Mouse (Mus musculus): ENCODE results near the gene Plxna2. TPM values are rescaled to one million over a fixed set of nuclear protein-coding genes. Genes with fewer than 3 reads are reported as not detected.

Plxna2 gene
- polyA plus RNA-seq (2016; fragmentation: Nextera tagmentation; extraction: Ambion mirVana) = 27.9 and 32.3 TPM in 2 replicates

DNA sequence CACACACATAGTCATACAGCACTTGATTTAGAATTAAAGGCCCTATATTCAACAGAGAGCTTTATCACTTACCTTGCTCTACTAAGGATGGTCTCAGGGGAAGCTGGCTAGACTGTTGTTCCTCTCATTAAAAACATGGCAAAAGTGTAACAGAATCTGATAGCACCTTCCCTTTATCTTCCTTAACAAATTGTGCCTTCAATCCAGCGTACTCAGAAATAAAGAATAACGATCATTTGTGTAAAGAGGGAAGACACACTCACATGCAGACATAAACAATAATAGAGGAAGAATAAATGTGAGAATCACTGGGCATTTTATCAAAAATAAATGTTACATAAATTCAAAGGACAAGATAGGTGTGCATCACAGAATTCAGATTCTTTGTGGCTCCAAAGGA lies at the start of gene Plxna2:
Plxna2 (plus strand) TSS at position 301 of the 400 bp plus-strand sequence.
- Histone ChIP-seq H3K9ac (no peak within 1 kb of the TSS), H3K4me3 (peak within 1 kb of the TSS; percentile 90), H3K36me3 (no peaks in the 10 kb centered on the region), H3K4me1 (peaks cover 35% of the 10 kb centered on the region), H3K4me2 (replicated peaks) (peak within 1 kb of the TSS; percentile 70), H3K27ac (peak within 1 kb of the TSS; percentile 94), H3K27me3 (no peaks in the 10 kb centered on the region), H3K9me3 (replicated peaks) (no peaks in the 10 kb centered on the region)
- 96% methylated on average over 2 of the region's 2 CpGs for WGBS
- no peak for ATAC-seq (ENCODE audit: low FRiP score)

DNA sequence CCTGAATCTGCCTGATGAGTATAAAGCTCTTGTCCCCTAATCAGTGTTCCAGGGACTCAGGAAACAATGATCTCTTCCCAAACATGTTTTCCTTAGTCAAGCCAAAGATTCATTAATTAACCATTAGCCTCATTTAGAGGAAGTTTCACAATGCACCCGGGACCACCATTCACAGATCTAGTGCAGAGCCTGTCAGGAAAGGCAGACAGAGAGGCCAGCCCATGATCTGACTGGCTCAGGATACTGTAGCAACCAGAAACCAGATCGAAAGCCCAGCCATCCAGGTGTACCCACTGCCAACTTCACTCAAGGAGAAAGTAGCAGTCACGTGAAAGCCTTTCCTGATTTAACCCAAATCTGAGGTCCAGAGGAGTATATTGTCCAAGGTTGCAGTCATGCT lies 44.1 kb upstream of the Plxna2 start:
- Histone ChIP-seq H3K4me2 (replicated peaks) (no peak overlapping the region), H3K9me3 (replicated peaks) (no peaks in the 10 kb centered on the region), H3K9ac (no peak overlapping the region), H3K4me1 (no peaks in the 10 kb centered on the region), H3K27me3 (no peaks in the 10 kb centered on the region), H3K27ac (no peak overlapping the region), H3K4me3 (no peak overlapping the region), H3K36me3 (no peaks in the 10 kb centered on the region)
- 79% methylated on average over 3 of the region's 3 CpGs for WGBS
- no peak for ATAC-seq (ENCODE audit: low FRiP score)

DNA sequence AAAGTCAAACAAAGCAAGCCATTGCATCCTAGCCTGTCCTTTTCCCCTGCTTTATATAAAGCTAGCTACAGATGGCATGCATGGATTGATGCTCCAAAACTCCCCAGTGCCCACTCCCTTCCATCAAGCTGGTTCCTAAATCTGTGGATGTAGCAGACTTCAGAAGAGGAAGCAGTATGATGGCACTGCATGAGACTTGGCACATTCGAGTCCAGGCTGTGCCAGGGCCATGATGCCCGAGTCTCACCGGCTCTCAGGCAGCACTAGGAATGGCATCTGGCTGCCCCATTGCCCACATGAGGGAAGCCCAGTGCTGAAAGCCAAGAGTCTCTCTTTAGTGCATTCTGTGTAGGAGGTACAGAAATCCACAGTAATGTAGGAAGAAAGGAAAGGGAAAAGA lies 39.7 kb upstream of the Plxna2 start:
- WGBS = 85% methylated on average over 3 of the region's 3 CpGs
- H3K4me1 ChIP-seq = no peaks in the 10 kb centered on the region
- H3K4me2 ChIP-seq (replicated peaks) = no peak overlapping the region
- no peaks in the 10 kb centered on the region for H3K9me3 ChIP-seq (replicated peaks)
- no peak overlapping the region for H3K4me3 ChIP-seq
- ATAC-seq (ENCODE audit: low FRiP score) = no peak
- no peak overlapping the region for H3K27ac ChIP-seq
- H3K9ac ChIP-seq = no peak overlapping the region
- H3K36me3 ChIP-seq = no peaks in the 10 kb centered on the region
- no peaks in the 10 kb centered on the region for H3K27me3 ChIP-seq

DNA sequence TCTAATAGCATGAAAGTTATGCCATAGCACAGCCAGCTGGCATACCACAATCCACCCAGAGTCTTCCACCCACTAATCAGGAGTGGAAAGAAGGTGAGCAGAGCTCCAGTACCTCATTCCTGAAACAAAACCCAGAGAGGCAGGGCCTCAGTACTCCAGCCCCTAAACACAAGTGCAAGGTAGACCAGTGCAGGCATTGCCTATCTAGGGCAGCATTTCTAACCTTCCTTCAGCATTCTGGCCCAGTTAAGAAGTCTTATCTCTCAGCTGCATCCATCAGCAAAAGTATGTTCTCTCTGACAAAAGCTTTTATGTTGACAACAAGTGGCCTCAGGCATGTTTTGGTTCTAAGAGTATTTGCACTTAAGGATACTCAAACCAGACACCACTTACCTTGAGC lies 37.5 kb upstream of the Plxna2 start:
- H3K9ac ChIP-seq = no peak overlapping the region
- H3K4me2 ChIP-seq (replicated peaks) = no peak overlapping the region
- no peaks in the 10 kb centered on the region for H3K36me3 ChIP-seq
- H3K4me1 ChIP-seq = no peaks in the 10 kb centered on the region
- ATAC-seq (ENCODE audit: low FRiP score) = no peak
- no peak overlapping the region for H3K27ac ChIP-seq
- H3K27me3 ChIP-seq = no peaks in the 10 kb centered on the region
- H3K4me3 ChIP-seq = no peak overlapping the region
- no peaks in the 10 kb centered on the region for H3K9me3 ChIP-seq (replicated peaks)

DNA sequence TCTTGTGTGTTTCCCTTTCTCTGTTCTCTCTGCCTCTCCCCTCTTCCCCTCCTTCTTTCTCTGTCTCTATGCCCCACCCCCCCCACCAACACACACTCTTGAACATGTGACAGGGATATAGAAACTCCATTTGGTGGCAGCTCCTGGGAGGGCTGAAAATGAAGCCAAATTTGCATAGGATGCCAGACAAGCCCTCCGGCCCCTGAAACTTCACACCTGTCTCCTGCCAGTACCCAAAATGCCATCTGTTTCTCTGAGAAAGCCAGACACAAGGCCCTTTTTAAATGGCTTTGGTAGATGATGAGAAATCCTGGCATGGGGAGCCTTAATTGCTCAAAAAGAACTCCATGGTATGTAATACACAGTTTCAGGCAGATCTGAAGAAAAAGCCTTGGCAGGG lies 31.3 kb upstream of the Plxna2 start:
- ATAC-seq (ENCODE audit: low FRiP score) = 0 out of 2 replicates have a peak, but pooled peaks have one; percentile 26
- 68% methylated on average over 1 of the region's 1 CpGs for WGBS
- Histone ChIP-seq H3K4me3 (no peak overlapping the region), H3K9ac (no peak overlapping the region), H3K4me1 (peaks cover 17% of the 10 kb centered on the region), H3K4me2 (replicated peaks) (no peak overlapping the region), H3K36me3 (no peaks in the 10 kb centered on the region), H3K9me3 (replicated peaks) (no peaks in the 10 kb centered on the region), H3K27ac (no peak overlapping the region), H3K27me3 (no peaks in the 10 kb centered on the region)

DNA sequence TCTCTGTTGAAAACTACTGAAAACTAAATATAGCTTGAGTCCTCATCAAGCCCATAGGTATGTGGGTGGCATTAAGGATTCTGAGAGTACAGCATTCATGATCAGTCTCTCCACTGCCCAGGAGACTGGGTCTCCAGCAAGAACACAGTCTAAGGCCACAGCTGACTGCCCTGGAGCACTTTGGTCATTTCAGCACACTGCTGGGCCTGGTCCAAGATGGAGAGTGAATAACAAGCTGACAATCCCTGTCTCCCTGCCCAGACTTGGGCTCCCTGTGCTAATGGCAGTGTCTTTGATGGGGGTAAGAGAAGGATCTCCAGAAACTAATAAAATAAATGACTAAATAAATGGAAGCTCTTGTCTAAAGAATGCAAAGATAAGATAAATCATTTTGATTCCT lies 30.5 kb upstream of the Plxna2 start:
- Histone ChIP-seq H3K4me1 (peaks cover 17% of the 10 kb centered on the region), H3K9ac (no peak overlapping the region), H3K4me2 (replicated peaks) (no peak overlapping the region), H3K36me3 (no peaks in the 10 kb centered on the region), H3K27me3 (no peaks in the 10 kb centered on the region), H3K4me3 (no peak overlapping the region), H3K9me3 (replicated peaks) (no peaks in the 10 kb centered on the region), H3K27ac (peak overlapping the region; percentile 3; the same call in 1 of the 2 replicates)
- no peak for ATAC-seq (ENCODE audit: low FRiP score)

DNA sequence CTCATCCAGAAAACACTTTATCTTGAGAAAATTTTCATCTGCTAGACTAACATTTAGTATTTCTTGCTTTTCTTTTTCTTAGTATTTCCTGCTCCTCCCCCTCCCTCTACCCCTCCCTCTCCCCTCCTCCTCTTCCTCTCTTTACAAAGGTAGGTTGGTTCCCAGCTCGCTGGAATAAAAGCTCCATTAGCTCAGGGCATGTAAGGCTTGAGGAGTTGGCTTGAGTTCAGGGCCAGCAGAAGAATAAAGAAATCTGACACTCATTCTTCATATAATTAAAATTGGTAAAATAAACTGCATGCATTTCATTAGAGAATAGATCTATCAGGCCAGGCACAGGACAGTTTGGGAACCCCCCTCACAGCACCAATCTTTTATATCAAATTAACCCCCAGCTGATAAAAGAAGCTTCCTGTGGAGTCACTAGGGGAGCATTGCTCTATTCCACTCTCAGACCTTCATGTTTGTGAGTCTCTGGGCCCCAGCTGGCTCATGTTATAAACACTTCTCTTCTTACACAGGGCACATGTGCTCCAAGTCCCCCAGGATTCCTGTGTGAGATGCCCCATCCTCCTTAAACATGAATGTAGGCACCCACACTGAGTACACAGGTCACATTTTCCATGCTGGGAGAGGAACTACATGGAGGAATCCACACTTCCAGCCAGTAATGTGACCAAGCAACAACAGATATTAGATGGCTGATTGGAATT lies 29.9 kb upstream of the Plxna2 start:
- peaks cover 17% of the 10 kb centered on the region for H3K4me1 ChIP-seq
- peak; percentile 41; the same call in 1 of the 2 replicates for ATAC-seq (ENCODE audit: low FRiP score)
- no peak overlapping the region for H3K9ac ChIP-seq
- WGBS = 15% methylated on average over 1 of the region's 1 CpGs
- H3K4me2 ChIP-seq (replicated peaks) = no peak overlapping the region
- no peak overlapping the region for H3K4me3 ChIP-seq
- H3K27ac ChIP-seq = 0 out of 2 replicates have a peak overlapping the region, but pooled peaks have one; percentile 4
- H3K36me3 ChIP-seq = no peaks in the 10 kb centered on the region
- no peaks in the 10 kb centered on the region for H3K9me3 ChIP-seq (replicated peaks)
- H3K27me3 ChIP-seq = no peaks in the 10 kb centered on the region

DNA sequence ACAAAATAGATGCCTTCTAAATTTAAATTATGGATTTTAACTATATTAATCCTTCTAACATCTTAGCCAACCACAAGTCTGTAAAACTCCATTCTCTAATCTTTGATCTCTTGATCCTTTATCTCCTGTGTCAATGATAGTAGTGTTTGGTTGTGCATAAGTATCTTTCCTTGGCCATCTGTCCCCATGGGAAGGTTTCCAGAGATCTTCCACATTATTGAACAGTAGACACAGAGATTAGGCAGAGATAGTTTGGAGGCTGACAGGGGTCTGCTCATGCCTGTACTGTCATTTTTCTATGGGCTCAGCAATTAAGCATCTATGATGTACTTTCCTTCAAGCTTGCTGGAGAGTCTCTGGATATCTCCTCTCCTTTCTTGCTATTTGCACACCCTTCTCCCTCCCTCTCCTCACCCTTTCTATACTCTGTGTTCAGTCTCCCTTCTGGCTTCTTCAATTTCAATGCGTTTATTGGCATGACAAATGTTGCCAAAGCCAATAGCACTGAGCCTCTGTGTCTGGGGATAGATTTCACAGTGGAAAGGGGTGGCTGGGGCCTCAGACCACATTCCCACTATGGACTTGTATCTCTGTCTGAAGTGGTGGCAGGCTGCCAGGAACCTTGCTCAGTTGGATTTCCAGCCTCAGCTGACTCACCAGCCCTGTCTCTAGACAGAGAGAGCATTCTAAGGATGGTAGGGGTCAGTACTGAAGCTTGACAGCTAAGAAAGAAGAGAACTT lies 29.1 kb upstream of the Plxna2 start:
- ATAC-seq (ENCODE audit: low FRiP score) = peak; percentile 71
- WGBS = 47% methylated on average over 1 of the region's 1 CpGs

DNA sequence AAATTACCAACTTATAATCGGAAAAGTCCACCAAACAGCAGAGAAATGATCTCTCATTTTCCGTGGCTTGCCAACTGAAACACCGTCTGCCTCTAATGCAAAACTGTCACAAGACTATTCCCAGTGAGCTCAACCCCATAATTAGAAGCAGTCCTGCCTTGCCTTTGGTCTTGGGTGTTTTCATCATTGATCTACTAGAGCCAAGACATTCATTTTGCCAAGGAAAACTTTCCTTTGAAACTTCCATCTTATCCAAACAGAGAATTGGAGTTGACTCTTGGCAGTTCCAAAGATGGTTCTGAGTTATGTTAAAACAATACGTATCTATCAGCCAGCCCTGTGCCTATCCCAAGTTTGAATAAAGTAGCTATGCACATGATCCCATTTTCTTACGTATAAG lies 24.9 kb upstream of the Plxna2 start:
- ATAC-seq (ENCODE audit: low FRiP score) = no peak
- Histone ChIP-seq H3K27ac (no peak overlapping the region), H3K9me3 (replicated peaks) (no peaks in the 10 kb centered on the region), H3K4me3 (no peak overlapping the region), H3K27me3 (no peaks in the 10 kb centered on the region), H3K4me2 (replicated peaks) (no peak overlapping the region), H3K9ac (no peak overlapping the region), H3K36me3 (no peaks in the 10 kb centered on the region), H3K4me1 (peaks cover 9% of the 10 kb centered on the region)
- 78% methylated on average over 5 of the region's 5 CpGs for WGBS

More for the DNA sequence above, 29.1 kb upstream of the Plxna2 start:
- H3K27ac ChIP-seq = peak overlapping the region; percentile 30; the same call in 1 of the 2 replicates
- H3K4me3 ChIP-seq = no peak overlapping the region
- H3K9ac ChIP-seq = no peak overlapping the region
- H3K9me3 ChIP-seq (replicated peaks) = no peaks in the 10 kb centered on the region
- peaks cover 17% of the 10 kb centered on the region for H3K4me1 ChIP-seq
- no peaks in the 10 kb centered on the region for H3K27me3 ChIP-seq
- no peaks in the 10 kb centered on the region for H3K36me3 ChIP-seq
- no peak overlapping the region for H3K4me2 ChIP-seq (replicated peaks)

DNA sequence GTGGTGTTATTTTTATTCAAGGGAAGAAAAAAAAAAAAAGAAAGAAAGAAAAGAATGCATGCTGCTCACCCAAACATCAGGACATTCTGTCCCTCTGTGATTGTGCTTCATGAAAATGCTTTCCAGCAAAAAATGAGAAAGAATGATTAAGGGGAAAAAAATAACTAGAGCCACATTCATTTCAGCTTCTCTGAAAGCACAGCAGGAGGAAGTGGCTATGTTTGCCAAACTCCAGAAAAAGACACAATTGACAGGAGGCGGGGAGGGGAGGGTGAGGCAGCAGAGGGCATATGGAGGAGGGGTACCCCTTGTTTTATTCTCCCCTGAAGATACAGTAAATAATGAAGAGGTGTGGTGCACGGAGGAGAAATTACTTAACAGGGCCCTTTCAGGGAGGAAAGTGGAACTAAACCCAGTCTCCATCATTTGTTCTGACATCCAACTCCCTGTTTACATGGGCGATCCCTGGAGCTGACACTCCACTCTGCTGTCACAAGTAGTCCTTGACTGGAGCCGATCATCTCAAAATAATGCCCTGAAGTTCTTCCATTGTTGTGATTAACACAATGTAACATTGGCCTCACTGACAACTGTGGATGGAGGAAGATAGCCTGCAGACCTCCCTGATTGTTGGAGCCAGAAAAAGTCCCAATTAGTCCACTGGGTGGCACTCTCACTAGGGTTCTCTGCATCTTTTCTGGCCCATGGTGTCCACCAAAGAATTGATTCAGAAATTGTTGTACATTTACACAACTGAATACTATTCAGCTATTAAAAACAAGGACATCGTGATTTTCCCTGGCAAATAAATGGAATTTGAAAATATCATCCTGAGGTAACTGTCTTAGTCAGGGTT lies 10.4 kb upstream of the Plxna2 start:
- Histone ChIP-seq H3K4me2 (replicated peaks) (no peak overlapping the region), H3K27ac (no peak overlapping the region), H3K4me1 (peaks cover 11% of the 10 kb centered on the region), H3K9me3 (replicated peaks) (no peaks in the 10 kb centered on the region), H3K27me3 (no peaks in the 10 kb centered on the region), H3K36me3 (no peaks in the 10 kb centered on the region), H3K9ac (no peak overlapping the region), H3K4me3 (no peak overlapping the region)
- 70% methylated on average over 5 of the region's 5 CpGs for WGBS
- no peak for ATAC-seq (ENCODE audit: low FRiP score)

DNA sequence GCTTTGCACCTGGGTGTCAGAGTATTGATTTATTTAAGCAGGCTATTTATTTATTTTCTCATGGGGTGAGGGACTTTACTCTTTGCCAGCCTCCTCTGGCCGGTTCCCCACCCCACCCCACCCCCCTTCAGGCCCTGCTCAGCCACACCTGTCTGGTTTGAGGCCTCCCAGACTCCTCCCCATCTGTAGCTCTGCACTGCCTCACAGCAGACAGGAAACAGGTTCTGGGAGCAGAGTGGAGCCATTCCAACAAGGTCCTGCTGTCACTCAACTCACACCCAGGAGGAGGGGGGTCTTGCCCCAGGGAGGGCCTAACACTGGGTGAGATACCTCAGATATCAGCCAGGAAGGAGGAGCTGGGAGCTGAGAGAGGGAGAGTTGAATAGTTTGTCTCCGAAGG lies 7.5 kb upstream of the Plxna2 start:
- Histone ChIP-seq H3K4me1 (peaks cover 25% of the 10 kb centered on the region), H3K36me3 (no peaks in the 10 kb centered on the region), H3K9ac (no peak overlapping the region), H3K4me2 (replicated peaks) (no peak overlapping the region), H3K4me3 (no peak overlapping the region), H3K27ac (no peak overlapping the region), H3K9me3 (replicated peaks) (no peaks in the 10 kb centered on the region), H3K27me3 (no peaks in the 10 kb centered on the region)
- 21% methylated on average over 2 of the region's 2 CpGs for WGBS
- ATAC-seq (ENCODE audit: low FRiP score) = peak; percentile 29; the same call in 1 of the 2 replicates

DNA sequence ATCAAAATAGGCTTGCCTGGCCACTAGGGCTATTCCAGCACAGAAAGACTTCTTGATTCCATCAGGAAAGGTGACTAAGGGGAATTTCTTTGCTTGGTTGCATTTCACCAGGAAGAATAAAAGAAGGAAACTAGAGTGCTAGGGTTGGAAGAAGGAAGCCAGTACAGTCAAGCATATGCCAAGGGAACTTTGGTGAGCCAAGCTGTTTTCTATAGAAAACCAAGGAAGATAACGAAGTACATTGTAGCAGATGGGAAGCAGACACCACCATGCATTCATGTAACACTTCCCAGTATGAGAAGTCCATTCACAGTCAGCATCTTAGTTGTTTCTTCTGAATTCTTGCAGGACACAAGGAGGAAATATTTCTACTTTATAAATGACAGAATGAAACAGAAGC lies 5.4 kb upstream of the Plxna2 start:
- Histone ChIP-seq H3K27me3 (no peaks in the 10 kb centered on the region), H3K4me2 (replicated peaks) (no peak overlapping the region), H3K27ac (no peak overlapping the region), H3K9ac (no peak overlapping the region), H3K36me3 (no peaks in the 10 kb centered on the region), H3K9me3 (replicated peaks) (no peaks in the 10 kb centered on the region), H3K4me1 (peaks cover 22% of the 10 kb centered on the region), H3K4me3 (no peak overlapping the region)
- no peak for ATAC-seq (ENCODE audit: low FRiP score)
- WGBS = 85% methylated on average over 1 of the region's 1 CpGs

All from hindbrain, embryonic 12.5 days (tissue).